Mouse (Mus musculus) lung, postnatal 0 days (tissue): Measurements from ENCODE around the gene Fam50b.

Experiments
- CTCF ChIP-seq: IDR thresholded peaks from 2 replicates; pipeline ENCODE4 v1.5.1; 2016; ENCODE audit warnings: antibody characterized with exemption, mild to moderate bottlenecking
- EP300 ChIP-seq: IDR thresholded peaks from 2 replicates; pipeline ENCODE4 v1.6.1; 2016; ENCODE audit warnings: antibody characterized with exemption, mild to moderate bottlenecking, control low read depth

DNA sequence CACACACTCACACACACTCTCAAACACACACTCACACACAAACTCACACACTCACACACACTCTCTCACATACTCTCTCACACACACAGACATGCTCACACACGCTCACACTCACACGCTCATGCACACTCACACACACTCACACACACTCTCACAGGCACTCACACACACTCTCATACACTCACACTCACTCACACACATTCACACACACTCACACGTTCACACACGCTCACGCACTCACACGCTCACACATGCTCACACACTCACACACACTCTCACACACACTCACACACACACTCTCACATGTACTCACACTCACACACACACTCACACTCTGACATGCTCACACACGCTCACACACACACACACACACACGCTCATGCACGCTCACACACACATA lies 24.6 kb downstream of the Fam50b start:
- TF ChIP-seq CTCF, result no peak
- no peak for TF ChIP-seq EP300
